Mouse (Mus musculus): ENCODE data around the gene Nol3.
A peak's percentile ranks its signal among the peaks of the same experiment; 100 is the strongest.

The Nol3 gene

DNA sequence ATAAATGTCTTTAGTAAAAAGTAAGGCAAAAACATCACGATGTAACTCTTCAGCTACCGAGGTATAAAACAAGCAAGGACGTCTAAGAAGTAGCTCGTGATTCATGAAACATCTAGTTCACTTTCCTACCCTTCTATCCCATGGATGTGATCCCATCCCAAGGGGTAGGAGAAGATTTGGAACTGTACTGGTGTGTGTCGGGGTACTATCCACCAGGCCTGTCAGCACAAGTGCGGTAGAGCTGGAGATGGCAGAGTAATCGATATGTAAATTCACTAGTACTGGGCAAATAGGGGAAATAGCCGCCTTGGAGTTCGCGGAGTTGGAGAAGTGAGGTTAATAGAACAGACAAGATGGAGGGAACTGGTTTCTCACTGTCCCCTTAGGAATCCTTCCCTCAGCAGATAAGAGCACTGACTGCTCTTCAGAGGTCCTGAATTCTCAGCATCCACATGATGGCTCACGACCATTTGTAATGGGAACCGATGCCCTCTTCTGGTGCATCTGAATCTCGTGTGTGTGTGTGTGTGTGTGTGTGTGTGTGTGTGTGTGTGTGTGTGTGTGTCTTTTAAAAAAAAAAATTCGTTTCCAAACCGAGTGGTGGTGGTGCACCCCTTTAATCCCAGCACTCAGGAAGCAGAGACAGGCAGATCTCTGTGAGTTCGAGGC, 12.6 kb upstream of the Nol3 start:
- no peak for DNase-seq (ENCODE audit: low read depth, low spot score)

DNA sequence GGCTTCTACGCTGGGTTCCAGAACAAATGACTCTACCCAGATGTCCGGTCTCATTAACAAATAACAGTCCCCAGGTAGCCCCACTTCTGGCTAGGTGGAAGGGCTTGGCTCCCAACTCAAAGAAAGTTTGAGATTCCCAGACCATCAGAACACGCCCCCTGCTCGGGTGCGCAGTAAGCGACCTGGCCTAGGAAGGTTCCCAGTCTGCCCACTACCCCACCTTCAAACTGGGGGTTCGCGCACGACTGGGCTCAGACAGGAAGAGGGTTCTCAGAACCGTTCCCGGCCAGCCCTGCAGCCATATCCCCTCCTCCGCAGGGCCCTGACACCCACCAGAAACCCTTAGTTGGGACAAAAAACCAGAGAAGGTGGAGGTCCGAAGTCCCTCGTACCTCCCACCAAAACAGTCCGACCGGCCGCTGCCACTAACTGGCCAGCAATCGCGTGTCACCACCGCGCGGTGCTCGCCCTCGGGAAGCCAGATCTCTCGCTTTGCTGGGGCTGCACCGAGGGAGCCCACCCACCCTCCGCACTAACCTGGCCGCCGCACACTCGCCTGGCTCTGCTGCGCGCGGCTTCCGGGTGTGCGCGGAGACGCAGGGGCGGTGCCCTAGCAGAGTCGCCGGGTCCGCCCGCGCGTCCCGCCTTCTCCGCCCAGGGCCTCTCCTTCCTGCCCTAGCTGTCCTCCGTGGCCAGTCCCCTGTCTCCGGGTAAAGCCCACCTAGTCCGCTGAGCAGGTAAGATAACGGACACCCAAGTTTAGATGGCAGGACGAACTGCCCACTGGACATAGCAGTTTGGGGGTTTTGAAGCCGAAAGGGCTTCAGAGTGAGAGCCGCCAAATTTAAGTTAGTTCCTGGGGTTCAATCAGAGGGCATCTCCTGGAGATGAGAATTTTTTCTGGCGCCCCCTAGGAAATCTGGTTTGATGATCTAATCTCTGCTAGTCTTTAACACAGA, 11.6 kb upstream of the Nol3 start, which contains the start of the genes Tradd and Fbxl8:
Gene Tradd, minus strand, starts transcription at position 586 of the 959 bp plus-strand sequence.
Gene Fbxl8, plus strand, starts transcription at position 625 of the 959 bp plus-strand sequence.
- no peak for DNase-seq (ENCODE audit: low read depth, low spot score)

DNA sequence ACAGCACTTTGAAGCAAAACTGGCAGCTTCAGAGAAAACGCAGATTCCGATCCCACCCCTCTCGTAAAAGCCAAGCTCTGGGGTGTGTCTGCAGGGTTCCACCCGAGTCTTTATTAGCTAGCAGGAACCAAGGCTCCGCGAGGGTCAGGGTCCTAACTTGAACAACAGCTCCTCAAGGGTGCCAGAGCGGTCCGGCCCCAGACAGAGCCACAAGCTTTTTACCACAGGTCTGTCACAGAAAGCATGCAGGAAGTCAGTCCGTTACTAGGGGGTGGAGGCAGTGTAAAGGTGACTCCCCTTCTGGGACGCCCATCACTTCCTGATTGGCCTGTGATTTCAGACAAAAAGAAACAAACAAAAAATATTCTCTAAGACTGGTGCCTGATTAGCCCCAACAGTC, 10.8 kb upstream of the Nol3 start:
- no peak for DNase-seq (ENCODE audit: low read depth, low spot score)

DNA sequence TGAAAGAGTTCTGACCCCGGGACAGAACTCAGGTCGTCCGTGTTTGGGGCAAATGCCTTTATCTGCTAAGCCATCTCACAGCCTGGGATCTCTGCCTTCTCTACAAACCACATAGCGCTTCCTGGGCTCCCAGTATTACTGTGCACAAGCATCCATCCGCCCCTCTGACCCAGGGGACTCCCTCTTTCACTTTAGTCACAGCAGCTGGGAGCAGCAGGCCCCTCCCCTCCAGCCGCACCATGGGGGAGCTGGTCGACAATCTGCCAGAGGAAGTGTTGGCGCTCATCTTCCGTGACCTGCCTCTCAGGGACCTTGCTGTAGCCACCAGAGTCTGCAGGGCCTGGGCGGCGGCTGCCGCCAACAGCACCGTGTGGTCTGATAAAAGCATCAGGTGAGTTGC, 9.2 kb upstream of the Nol3 start:
- DNase-seq (ENCODE audit: low read depth, low spot score) = no peak

DNA sequence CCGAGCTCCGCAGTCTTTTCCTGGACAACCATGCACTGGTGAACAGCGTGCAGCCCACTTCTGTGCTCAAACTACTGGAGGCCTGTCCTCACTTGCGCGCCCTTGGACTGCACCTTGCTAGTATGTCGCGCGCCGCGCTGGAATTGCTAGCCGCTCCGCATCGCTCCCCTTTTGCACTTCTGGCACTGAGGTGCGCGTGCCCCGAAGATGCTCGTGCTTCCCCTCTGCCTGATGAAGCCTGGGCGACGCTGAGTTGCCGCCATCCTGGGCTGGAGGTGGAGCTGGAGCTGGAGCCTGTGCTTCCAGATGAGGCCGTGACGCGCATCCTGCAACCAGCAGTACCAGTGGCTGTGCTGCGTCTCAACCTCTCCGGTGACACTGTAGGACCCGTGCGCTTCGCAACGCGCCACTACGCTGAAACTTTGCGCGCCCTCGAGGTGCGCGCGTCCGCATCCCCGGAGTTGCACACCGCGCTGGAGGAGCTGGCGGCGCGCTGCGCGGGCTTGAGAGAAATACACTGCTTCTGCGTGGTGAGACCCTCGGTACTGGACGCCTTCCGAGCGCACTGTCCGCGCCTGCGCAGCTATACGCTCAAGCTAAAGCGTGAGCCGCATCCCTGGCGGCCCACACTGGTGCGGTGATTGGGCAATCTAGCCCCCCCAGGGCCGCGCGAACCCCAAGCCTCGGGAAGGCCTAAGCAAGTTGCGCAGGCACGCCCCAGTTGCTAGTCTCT, 7.4 kb upstream of the Nol3 start:
- DNase-seq (ENCODE audit: low read depth, low spot score) = no peak

DNA sequence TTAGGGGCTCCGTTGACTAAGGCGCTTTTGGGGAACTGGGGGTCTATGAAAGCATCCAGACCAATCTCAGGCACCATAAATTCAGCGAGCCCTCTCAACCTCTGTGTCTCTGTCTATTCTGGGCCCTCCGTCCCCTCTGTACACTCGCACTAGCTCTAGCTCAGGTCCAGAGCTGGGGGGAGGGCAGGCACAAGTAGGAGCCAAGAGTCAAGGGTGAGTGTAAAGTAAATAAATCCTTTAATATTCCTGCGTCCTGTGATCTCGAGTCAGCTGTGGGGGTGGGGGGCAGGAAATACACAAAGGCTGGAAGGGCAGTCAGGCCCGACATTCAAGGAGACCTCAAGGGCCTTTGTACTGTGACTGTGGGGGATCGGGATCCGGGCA, 6.9 kb upstream of the Nol3 start:
- DNase-seq (ENCODE audit: low read depth, low spot score) = no peak

DNA sequence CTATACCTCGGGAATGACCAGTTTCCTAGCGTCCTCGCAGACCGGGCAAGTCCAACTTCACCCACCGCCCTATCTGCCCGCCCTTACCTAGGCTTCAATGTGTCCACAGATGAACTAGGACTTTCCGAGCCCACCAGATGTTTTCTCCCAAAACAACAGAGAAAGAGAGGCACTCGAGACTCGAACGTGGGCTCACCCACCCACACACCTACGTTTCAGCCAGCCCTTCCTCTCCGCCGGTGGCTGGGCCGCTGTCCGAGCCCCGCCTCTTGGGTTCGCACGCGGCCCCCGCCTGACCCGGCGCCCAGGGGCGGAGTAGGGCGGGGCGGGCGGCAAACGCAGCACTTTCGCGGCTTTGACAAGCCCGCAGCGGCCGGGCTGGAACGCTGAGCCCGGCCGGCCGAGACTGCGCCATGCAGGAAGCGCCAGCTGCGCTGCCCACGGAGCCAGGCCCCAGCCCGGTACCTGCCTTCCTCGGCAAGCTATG, 6.4 kb upstream of the Nol3 start, which contains the start of gene Hsf4:
Gene Hsf4, plus strand, starts transcription at position 341 of the 487 bp plus-strand sequence.
- no peak for DNase-seq (ENCODE audit: low read depth, low spot score)

DNA sequence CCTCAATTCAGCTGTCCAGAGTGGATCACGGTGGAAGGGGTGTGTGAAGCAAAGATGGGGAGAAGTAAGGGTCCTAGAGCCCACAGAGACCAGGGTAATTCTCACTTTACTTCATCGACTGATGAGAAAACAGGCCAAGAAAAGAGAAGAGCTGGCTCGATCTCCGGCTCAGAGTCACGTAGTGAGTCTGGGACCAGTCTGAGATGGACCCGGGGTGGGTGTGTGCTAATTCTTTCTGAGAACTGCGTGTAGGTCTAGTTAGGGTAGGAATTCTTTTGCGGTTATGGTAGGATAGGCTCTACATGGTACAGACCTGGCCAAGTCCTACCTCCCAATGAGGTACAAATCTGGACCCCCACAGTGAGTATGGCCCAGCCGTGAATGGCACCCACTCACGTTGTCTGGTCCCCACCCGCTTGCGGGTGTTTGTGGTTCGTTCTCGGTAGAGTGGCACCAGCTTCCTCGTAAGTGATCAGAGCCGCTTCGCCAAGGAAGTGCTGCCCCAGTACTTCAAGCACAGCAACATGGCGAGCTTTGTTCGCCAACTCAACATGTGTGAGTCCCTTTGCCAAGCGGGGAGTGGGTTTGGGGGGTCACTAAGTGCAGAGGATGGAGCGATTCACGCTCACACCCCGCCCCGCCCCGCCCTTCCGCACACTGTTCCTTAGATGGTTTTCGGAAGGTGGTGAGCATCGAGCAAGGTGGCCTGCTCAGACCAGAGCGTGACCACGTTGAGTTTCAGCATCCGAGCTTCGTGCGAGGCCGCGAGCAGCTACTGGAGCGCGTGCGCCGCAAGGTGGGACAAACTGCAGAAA, 5.6 kb upstream of the Nol3 start:
- DNase-seq (ENCODE audit: low read depth, low spot score) = no peak

DNA sequence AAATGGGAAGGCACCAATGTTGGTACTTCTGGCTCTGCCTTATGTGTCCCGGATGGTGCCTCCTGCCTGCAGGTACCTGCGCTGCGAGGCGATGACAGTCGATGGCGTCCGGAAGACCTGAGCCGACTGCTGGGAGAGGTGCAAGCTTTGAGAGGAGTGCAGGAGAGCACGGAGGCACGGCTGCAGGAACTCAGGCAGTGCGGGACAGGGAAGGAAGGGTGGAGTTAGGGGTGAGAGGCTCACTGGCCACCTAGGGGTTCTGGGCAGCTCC, 5.1 kb upstream of the Nol3 start:
- no peak for DNase-seq (ENCODE audit: low read depth, low spot score)

DNA sequence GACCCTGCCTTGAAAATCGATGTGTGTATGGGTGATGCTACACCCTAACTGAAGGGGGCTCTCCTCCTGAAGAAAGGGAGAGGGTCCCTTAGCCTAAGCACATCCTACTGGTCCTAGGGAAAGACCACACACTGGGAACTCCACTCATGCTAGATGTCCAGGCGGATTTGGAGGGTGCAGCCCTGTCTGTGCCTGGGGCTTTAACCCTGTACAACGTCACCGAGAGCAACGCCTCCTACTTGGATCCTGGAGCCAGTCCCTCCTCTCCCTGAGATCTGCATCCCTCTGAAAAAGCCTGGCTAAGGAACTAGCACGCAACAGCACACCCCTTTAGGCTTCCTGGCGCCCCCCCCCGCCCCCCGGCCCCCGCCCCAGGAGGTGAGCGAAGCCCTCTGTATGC, 553 bp upstream of the Nol3 start:
- no peak for DNase-seq (ENCODE audit: low read depth, low spot score)

DNA sequence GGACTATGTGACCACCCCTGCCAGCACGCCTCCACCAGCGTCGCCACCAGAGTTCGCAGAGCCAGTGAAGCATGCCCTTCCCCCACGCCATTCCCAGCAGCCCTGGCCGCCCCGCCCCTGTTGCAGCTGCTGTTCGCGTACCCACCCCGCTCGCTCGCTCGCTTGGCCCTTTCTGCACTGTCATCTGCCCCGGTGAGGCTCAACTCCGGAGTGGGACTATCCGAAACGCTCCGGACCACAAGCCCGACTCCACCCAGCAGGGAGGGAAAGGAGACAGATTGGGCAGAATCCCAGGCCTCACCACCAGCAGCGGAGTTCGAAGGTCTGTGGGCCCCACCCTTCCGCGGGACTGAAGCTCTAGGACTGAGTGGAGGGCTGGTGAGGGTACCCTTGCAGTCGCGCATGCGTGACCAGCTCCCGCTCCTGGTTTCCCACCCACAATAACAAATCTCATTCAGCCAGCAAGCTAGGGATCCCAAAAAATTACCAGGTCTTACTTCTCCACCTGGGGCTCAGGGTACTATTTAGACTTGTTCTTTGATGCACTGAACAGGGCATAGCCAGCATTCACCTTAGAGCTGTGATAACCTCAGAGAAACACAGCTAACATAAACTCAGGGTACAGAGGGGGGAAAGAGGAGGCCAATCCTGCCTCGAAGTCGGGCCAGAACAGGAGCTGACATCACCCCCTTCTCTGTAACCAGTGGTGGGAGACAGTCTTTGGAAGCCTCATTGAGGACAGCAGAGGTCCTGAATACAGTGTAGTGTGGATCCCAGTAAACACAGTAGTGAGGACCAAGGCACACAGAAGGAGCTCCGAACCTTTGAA, 566 bp downstream of the Nol3 start:
- no peak for DNase-seq (ENCODE audit: low read depth, low spot score)

DNA sequence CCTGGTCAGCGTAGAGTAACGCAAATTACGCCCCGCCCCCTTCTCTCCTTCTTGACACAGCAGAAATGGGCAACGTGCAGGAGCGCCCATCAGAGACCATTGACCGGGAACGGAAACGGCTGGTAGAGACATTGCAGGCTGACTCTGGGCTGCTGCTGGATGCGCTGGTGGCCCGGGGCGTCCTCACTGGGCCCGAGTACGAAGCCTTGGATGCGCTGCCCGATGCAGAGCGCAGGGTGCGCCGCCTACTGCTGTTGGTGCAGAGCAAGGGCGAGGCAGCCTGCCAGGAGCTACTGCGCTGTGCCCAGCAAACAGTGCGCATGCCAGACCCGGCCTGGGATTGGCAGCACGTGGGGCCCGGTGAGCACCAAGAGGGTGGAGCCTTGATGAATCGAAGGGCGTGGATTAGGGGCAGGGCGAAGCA, 3.0 kb downstream of the Nol3 start:
- DNase-seq (ENCODE audit: low read depth, low spot score) = no peak

DNA sequence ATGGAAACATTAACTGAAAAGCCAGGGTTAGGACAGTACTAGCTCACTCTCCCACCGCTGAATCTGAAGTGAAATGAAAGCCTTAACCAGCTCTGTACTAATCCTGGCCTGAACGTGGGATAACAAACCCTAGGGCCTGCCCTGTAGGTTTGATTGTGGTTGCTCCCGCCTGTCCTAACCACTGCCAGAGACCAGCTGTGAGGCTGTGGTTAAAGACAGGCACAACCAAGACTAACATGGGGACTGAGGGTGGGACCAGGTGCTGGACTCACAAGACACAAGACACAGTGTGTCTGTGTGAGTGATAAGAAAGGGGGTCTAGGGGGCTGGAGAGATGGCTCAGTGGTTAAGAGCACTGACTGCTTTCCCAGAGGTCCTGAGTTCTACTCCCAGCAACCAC, 4.6 kb downstream of the Nol3 start:
- DNase-seq (ENCODE audit: low read depth, low spot score) = no peak

DNA sequence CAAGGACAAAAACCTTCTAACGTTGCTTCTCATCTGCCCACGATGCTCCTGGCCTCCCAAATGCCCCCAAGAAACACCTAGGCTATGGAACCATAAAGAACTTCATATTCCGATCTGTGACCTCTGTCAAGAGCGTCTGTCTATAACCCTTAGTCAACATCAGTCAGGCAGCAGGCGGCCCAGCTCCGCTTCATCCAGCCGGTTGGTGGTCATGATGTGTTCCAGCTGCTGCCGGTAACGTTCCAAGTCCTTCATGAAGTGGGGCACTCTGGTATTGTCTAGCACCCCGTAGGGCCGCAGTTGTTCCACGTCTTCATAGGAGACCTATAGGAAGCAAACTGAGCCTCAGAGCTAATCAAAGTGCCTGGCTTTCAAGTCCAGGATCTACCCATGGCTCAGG, 5.9 kb downstream of the Nol3 start:
- no peak for DNase-seq (ENCODE audit: low read depth, low spot score)

DNA sequence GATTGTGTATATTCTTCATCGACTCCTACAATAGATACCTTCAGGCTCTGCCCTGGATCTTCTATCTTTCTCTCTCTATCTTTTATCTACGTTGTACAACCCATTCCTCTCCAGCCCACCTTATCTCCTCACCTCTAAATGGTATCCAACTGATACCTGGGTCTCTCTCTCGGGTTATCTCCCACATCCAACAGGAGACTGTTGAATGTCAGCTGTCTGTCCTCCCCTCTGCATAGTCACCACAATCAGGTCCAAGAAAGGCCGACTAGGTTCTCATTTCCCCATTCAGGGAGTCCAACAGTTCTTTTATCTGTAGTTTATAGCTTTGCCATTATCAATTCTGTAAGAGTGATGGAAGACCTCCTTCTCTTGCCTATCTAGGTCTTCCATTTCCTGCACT, 6.3 kb downstream of the Nol3 start:
- no peak for DNase-seq (ENCODE audit: low read depth, low spot score)

DNA sequence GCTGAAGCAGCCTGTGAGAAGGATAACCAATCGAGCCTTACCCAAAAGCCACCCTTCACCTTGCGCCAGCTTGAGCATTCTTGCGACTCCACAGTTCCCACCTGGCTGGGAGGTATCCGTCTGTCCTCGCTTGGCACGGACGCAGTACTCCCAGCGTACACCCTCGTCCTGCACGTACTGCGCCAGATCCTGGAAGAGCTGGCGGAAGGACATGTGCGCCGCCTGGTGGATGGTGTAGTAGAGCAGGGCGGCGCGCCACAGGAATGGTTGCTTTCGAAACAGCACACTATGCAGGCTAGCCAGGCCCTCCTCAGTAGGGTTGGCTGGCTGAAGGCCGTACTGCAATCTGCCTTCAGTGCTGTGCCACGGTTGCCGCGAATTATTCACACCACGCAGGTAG, 7.1 kb downstream of the Nol3 start:
- no peak for DNase-seq (ENCODE audit: low read depth, low spot score)

DNA sequence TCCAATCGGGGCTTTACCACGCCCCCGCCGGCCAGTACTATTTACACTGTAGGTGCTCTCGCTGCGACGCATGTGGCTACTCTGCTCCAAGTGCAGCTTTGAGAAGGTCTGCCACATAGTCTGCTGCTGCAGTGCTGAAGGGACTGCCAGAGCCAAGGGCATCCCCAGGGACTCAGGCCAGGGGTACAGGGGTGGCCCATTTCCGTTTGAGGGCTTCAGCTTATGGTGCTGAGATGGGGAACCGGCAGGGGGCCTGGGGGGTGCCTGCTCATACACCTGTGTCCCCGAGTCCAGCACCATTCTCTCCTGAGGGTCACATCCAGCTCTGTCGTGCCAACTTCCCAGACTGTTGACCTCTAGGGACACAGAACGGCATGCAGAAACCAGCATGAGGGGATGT, 9.6 kb downstream of the Nol3 start:
- no peak for DNase-seq (ENCODE audit: low read depth, low spot score)

DNA sequence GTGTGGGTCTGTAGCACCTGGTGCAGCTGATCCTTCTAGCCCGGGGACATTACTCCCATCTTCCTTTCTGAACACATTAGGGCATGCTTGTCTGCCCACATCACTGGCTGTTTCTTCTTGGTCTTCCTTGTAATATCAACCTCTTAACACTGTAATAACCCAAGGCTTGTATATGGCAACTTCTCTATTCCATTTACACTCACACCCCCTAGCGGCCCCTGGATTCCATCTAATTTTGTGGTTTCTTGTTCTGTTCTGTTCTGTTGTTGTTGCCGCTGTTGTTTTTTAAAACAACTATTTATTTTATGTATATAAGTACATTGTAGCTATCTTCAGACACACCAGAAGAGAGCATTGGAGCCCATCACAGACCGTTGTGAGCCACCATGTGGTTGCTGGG, 11.0 kb downstream of the Nol3 start:
- no peak for DNase-seq (ENCODE audit: low read depth, low spot score)

DNA sequence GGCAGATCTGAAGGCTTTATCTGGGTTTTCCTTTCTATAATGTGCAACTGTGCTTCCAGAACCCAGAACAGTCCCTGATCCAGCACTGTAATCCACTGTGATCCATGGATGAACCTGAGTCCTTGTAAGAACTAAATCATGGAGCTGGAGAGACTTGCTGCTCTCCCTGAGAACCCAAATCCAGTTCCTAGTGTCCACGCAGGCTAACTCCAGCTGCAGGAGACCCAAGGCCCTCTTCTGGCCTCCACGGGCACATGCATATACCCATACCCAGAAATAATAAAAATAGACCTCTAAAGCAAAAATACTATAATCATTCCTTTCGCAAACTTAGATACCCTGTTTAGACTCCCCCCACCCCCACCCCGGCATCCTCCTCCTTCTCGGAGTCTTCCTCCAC, 12.3 kb downstream of the Nol3 start:
- no peak for DNase-seq (ENCODE audit: low read depth, low spot score)

DNA sequence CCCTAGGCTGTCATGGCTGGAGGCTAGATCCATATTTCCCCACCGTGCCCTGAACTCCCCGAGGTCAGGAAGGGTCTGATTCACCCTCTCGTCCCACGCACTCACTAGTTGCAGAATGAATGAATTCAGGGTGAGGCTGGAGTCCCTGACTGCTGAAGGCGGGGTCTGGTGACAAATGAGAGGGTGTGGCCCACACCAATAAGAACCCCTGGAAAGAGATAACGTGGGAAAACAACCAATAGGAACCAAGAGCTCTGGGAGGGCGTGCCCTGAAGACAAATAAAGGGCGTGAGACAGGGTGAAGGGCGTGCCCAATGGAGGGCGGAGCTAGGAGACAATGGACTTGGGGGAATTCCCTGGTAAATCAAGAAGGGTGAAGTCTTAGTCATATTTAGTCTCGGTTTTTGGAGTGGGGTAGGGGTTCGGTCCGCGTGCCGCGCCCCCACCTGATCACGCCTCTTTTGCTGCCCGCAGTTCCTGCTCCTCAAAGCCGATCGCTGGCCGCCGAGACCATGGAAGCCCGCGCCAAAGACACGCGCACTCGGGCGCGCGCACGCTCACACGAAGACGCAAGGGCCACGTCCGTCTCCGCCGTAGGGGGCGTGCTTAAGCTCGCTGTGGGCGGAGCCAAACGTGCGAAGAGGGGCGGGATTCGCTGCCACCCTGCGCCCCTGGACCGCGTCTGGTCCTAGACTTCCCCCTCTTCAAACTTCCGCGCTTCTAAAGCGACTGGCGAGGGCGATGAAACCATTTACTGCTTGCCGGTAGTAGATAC, 13.2 kb downstream of the Nol3 start:
- peak; percentile 94 for DNase-seq (ENCODE audit: low read depth, low spot score)

All from retina, postnatal 7 days (tissue).